ENCODE assay signal across 17 mouse cellular contexts in genomic region chr12:9253306-9254074, GRCm38 (mm10).
DNase-seq lines count a peak whose midpoint lies in the region; ATAC-seq and TF ChIP-seq lines count a peak whose summit lies in the region.
"Had no signal": no experiment of that assay in that cellular context is flagged by ENCODE, and none has a peak within 500 bp of the region (broad histone marks: within the 10 kb centered on the region; RNA-seq: fewer than 3 reads in every experiment).

No protein-coding gene starts in this region.

- H3K36me3 ChIP-seq in forebrain, embryonic 16.5 days (ENCODE audit: control insufficient read depth, insufficient read depth), result no peaks in the 10 kb centered on the region
- no peaks in the 10 kb centered on the region for H3K36me3 ChIP-seq in forebrain, embryonic 11.5 days (ENCODE audit: control insufficient read depth, insufficient read depth, low read length)
- no peaks in the 10 kb centered on the region for H3K36me3 ChIP-seq in kidney, postnatal 0 days (ENCODE audit: insufficient read depth, low read length)
- no peaks in the 10 kb centered on the region for H3K36me3 ChIP-seq in neural tube, embryonic 14.5 days (ENCODE audit: control insufficient read depth, insufficient read depth, low read length)
- H3K36me3 ChIP-seq: embryonic facial prominence, embryonic 12.5 days; hindbrain, embryonic 12.5 days; midbrain, embryonic 10.5 days had no signal

- no peak for DNase-seq in forebrain, embryonic 11.5 days (ENCODE audit: low spot score)
- DNase-seq in kidney, postnatal 0 days (ENCODE audit: low spot score), result peak; percentile 54
- DNase-seq in kidney, postnatal 36 days, result no peak
- DNase-seq in retina, postnatal 1 day, result peak; percentile 1
- no peak for DNase-seq in retina, embryonic 14.5 days (ENCODE audit: low spot score)
- DNase-seq in urinary bladder, postnatal 25 days (ENCODE audit: low spot score), result no peak
- DNase-seq: liver; lung, adult 18-20 months; lung, postnatal 4 days; spleen, adult 18-20 months had no signal

- H3K4me1 ChIP-seq in forebrain, embryonic 16.5 days (replicated peaks; ENCODE audit: control insufficient read depth, insufficient read depth, low read length), result peaks cover 10% of the 10 kb centered on the region; the same call in 1 of the 2 replicates
- no peaks in the 10 kb centered on the region for H3K4me1 ChIP-seq in forebrain, embryonic 11.5 days (replicated peaks; ENCODE audit: control insufficient read depth, insufficient read depth, low read length)
- no peaks in the 10 kb centered on the region for H3K4me1 ChIP-seq in kidney, postnatal 0 days (replicated peaks; ENCODE audit: insufficient read depth, low read length)
- peaks cover 10% of the 10 kb centered on the region for H3K4me1 ChIP-seq in neural tube, embryonic 14.5 days (ENCODE audit: control insufficient read depth, insufficient read depth, low read length)
- H3K4me1 ChIP-seq: midbrain, embryonic 10.5 days had no signal

- no peak overlapping the region for H3K27ac ChIP-seq in forebrain, embryonic 16.5 days (ENCODE audit: low read length)
- no peak overlapping the region for H3K27ac ChIP-seq in forebrain, embryonic 11.5 days (ENCODE audit: low read depth, low read length)
- no peak overlapping the region for H3K27ac ChIP-seq in kidney, postnatal 0 days
- H3K27ac ChIP-seq in neural tube, embryonic 14.5 days (ENCODE audit: low read depth, low read length), result no peak overlapping the region
- H3K27ac ChIP-seq: embryonic facial prominence, embryonic 12.5 days; hindbrain, embryonic 12.5 days; midbrain, embryonic 10.5 days had no signal

- no peaks in the 10 kb centered on the region for H3K9me3 ChIP-seq in forebrain, embryonic 16.5 days (ENCODE audit: control insufficient read depth, low read length)
- no peaks in the 10 kb centered on the region for H3K9me3 ChIP-seq in forebrain, embryonic 11.5 days (ENCODE audit: control insufficient read depth, low read length)
- no peaks in the 10 kb centered on the region for H3K9me3 ChIP-seq in kidney, postnatal 0 days (replicated peaks; ENCODE audit: low read length)
- no peaks in the 10 kb centered on the region for H3K9me3 ChIP-seq in neural tube, embryonic 14.5 days (ENCODE audit: control insufficient read depth, low read length)
- H3K9me3 ChIP-seq: embryonic facial prominence, embryonic 12.5 days; hindbrain, embryonic 12.5 days; midbrain, embryonic 10.5 days had no signal

- no peak overlapping the region for H3K9ac ChIP-seq in forebrain, embryonic 16.5 days (replicated peaks; ENCODE audit: low read depth, low read length)
- H3K9ac ChIP-seq in forebrain, embryonic 11.5 days (ENCODE audit: low read length), result no peak overlapping the region
- H3K9ac ChIP-seq in kidney, postnatal 0 days (ENCODE audit: low read depth, low read length), result no peak overlapping the region
- H3K9ac ChIP-seq in neural tube, embryonic 14.5 days (replicated peaks; ENCODE audit: low read depth, low read length), result no peak overlapping the region
- H3K9ac ChIP-seq: embryonic facial prominence, embryonic 12.5 days; hindbrain, embryonic 12.5 days had no signal

- H3K27me3 ChIP-seq in forebrain, embryonic 16.5 days (replicated peaks; ENCODE audit: control insufficient read depth, insufficient read depth, low read length), result no peaks in the 10 kb centered on the region
- no peaks in the 10 kb centered on the region for H3K27me3 ChIP-seq in forebrain, embryonic 11.5 days (ENCODE audit: control insufficient read depth, insufficient read depth, low read length)
- no peaks in the 10 kb centered on the region for H3K27me3 ChIP-seq in kidney, postnatal 0 days (ENCODE audit: insufficient read depth, low read length)
- H3K27me3 ChIP-seq in neural tube, embryonic 14.5 days (ENCODE audit: control insufficient read depth, insufficient read depth, low read length), result no peaks in the 10 kb centered on the region
- H3K27me3 ChIP-seq: CH12.LX; embryonic facial prominence, embryonic 12.5 days; hindbrain, embryonic 12.5 days had no signal

- ATAC-seq in forebrain, embryonic 16.5 days, result peak; percentile 34; the same call in 1 of the 2 replicates
- ATAC-seq in forebrain, embryonic 11.5 days (replicated peaks; ENCODE audit: low FRiP score), result no peak
- ATAC-seq in kidney, postnatal 0 days (replicated peaks; ENCODE audit: low FRiP score, low read depth), result no peak
- ATAC-seq in neural tube, embryonic 14.5 days (ENCODE audit: low read depth), result 0 out of 2 replicates have a peak, but pooled peaks have one; percentile 22
- ATAC-seq: intestine, embryonic 16.5 days had no signal

- 43% methylated on average over 19 of the region's 19 CpGs for WGBS in forebrain, embryonic 16.5 days
- 66% methylated on average over 19 of the region's 19 CpGs for WGBS in forebrain, embryonic 11.5 days
- WGBS in kidney, postnatal 0 days, result 11% methylated on average over 19 of the region's 19 CpGs
- WGBS in neural tube, embryonic 14.5 days, result 8% methylated on average over 19 of the region's 19 CpGs

- TF ChIP-seq CTCF in kidney, postnatal 0 days (IDR thresholded peaks at IDR 0.05; ENCODE audit: low read depth), result no peak

- H3K4me3 ChIP-seq in forebrain, embryonic 16.5 days (replicated peaks; ENCODE audit: low read length), result no peak overlapping the region
- H3K4me3 ChIP-seq in forebrain, embryonic 11.5 days (ENCODE audit: low read depth, low read length), result no peak overlapping the region
- H3K4me3 ChIP-seq in kidney, postnatal 0 days (replicated peaks; ENCODE audit: low read depth, low read length), result no peak overlapping the region
- H3K4me3 ChIP-seq in neural tube, embryonic 14.5 days (ENCODE audit: low read depth, low read length), result no peak overlapping the region
- H3K4me3 ChIP-seq: embryonic facial prominence, embryonic 12.5 days; hindbrain, embryonic 12.5 days; midbrain, embryonic 10.5 days had no signal

- H3K4me2 ChIP-seq in forebrain, embryonic 16.5 days (ENCODE audit: low read length), result no peak overlapping the region
- no peak overlapping the region for H3K4me2 ChIP-seq in forebrain, embryonic 11.5 days (ENCODE audit: low read depth, low read length, severe bottlenecking)
- H3K4me2 ChIP-seq in kidney, postnatal 0 days (ENCODE audit: low read length), result peak overlapping the region; percentile 3; the same call in 1 of the 2 replicates
- no peak overlapping the region for H3K4me2 ChIP-seq in neural tube, embryonic 14.5 days (ENCODE audit: low read depth, low read length)
- H3K4me2 ChIP-seq: embryonic facial prominence, embryonic 12.5 days; hindbrain, embryonic 12.5 days had no signal

Comparison
In these comparisons a context has a peak if more than half of its experiments do, and no peak if none do; other contexts are left out.
1. ATAC-seq: peak in forebrain, embryonic 16.5 days (single experiment) and neural tube, embryonic 14.5 days (single experiment); none in forebrain, embryonic 11.5 days (single experiment) and kidney, postnatal 0 days (single experiment).
2. DNase-seq: peak in kidney, postnatal 0 days (single experiment) and retina, postnatal 1 day (single experiment); none in forebrain, embryonic 11.5 days (single experiment), kidney, postnatal 36 days (0 of 2), retina, embryonic 14.5 days (single experiment) and urinary bladder, postnatal 25 days (single experiment).